Mouse (Mus musculus) left cerebral cortex, adult 2 months (tissue): Measurements from ENCODE around the gene Prkd3. TPM values are rescaled to one million over a fixed set of nuclear protein-coding genes. Genes with fewer than 3 reads are reported as not detected.

Experiments used
- DNase-seq, 2 experiments: peaks; one replicate each; pipeline ENCODE4 v3.0.0; 2021 to 2022; ENCODE audit warnings: low spot score in 2 of 2, mixed read lengths in 1 of 2; ENCODE audit errors: extremely low spot score in 1 of 2
- H3K27ac ChIP-seq: fragments of 200-600 bp; 2 replicates; pipeline ENCODE4 v1.8.1; 2022
- H3K4me3 ChIP-seq: fragments of 200-600 bp; 2 replicates; pipeline ENCODE4 v1.8.1; 2022
- CTCF ChIP-seq: fragments of 200-600 bp; IDR thresholded peaks from 2 replicates; pipeline ENCODE4 v1.8.1; 2022; ENCODE audit warnings: antibody characterized with exemption, mild to moderate bottlenecking, moderate library complexity
- intact Hi-C: fragments of 180-260 bp; cut with DNase I; formaldehyde crosslinking; loops from one replicate; pipeline ENCODE4 v1.15.1; 2025
- total RNA-seq, 2 experiments: library from RNA; stranded (reverse); gene quantifications; 2 replicates each; pipeline ENCODE4 v1.2.3; 2021

The Prkd3 gene
- total RNA-seq, 2 experiments from 2014 or later: 9.3 to 10.9 TPM

DNA sequence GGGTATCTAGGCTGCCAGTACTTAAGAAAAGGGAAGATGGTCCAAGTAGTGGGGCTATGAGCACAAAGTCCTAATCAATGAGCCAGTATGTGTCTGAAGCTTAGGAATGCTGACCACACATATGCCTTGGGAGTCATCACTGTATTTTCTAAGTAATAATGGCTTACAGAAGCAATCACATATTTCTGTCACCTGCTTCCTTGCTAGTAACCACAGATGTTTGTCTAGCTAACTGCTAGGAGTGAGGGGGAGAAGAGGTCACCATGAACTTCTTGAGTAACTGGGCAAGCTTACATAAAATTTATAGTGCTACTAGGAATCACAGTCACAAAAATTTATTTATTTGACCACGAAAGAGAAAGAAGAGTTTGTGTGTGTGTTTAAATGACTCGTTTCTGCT is 22.5 kb downstream of the Prkd3 start:
- TF ChIP-seq CTCF: no peak
- no peak overlapping the region for H3K4me3 ChIP-seq
- intact Hi-C loops: no loop called here
- no peak overlapping the region for H3K27ac ChIP-seq
- DNase-seq: no peak

GRCm38 (mm10) chr17:78994931-78995820 is 25.4 kb downstream of the Prkd3 start:
- no peak overlapping the region for H3K4me3 ChIP-seq
- intact Hi-C loops: no loop called here
- no peak for TF ChIP-seq CTCF
- H3K27ac ChIP-seq: peak overlapping the region; percentile 40; the same call in 1 of the 2 replicates
- DNase-seq: no peak

DNA sequence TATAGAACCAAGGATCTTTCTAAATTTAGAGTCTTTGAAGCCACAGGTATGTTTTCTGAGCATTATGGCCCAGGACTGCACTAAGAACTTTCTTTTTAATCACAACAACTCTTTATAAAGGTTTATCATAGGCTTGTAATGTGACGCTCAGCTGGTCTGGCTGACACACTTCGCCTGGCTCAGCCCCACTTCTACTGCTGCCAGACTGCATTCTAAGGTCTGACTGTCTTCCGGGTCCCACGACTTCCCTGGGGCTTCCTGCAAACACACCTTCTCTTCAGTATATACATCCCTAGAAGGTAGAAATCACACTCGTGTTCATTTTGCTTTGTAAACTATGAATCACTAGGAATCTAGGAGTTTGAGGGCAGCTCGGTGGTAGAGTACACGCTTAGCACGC is 26.2 kb downstream of the Prkd3 start:
- Histone ChIP-seq H3K27ac (peak overlapping the region; percentile 42), H3K4me3 (no peak overlapping the region)
- intact Hi-C loops: no loop called here
- no peak for TF ChIP-seq CTCF
- no peak for DNase-seq

GRCm38 (mm10) chr17:78993670-78994069 is 26.9 kb downstream of the Prkd3 start:
- Histone ChIP-seq H3K4me3 (no peak overlapping the region), H3K27ac (peak overlapping the region; percentile 42)
- no peak for DNase-seq
- intact Hi-C loops: no loop called here
- TF ChIP-seq CTCF: no peak

- DNase-seq: no peak
- Histone ChIP-seq H3K27ac (peak overlapping the region; percentile 64; the same call in 1 of the 2 replicates), H3K4me3 (no peak overlapping the region)
- TF ChIP-seq CTCF: no peak
- intact Hi-C loops: no loop called here
These were observed 28.2 kb downstream of the Prkd3 start for GRCm38 (mm10) chr17:78992303-78993027.

DNA sequence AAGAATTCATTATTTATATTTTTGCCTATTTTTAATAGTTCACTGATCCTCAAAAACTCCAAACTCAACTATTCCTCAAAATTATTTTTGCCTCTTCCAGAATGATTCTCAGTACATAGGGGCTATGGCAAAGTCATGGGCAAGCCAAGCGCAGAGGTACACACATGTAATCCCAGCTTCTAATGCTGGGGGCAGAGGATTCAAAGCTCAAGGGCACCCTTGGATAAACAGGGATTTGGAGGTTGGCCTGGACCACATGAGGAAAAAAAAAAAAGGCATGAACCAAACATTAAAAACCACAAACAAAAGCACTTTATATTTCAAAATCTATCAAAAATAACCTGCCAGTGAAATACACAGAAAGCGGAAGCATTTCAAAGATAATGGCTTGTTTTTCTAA is 29.1 kb downstream of the Prkd3 start:
- no peak overlapping the region for H3K4me3 ChIP-seq

GRCm38 (mm10) chr17:78989015-78989414 is 31.6 kb downstream of the Prkd3 start:
- intact Hi-C loops: no loop called here
- no peak overlapping the region for H3K27ac ChIP-seq
- H3K4me3 ChIP-seq: no peak overlapping the region
- DNase-seq: no peak
- no peak for TF ChIP-seq CTCF

More for the DNA sequence above, 29.1 kb downstream of the Prkd3 start:
- no peak for TF ChIP-seq CTCF
- no peak overlapping the region; the same call in 1 of the 2 replicates for H3K27ac ChIP-seq
- no peak for DNase-seq
- intact Hi-C loops: no loop called here

DNA sequence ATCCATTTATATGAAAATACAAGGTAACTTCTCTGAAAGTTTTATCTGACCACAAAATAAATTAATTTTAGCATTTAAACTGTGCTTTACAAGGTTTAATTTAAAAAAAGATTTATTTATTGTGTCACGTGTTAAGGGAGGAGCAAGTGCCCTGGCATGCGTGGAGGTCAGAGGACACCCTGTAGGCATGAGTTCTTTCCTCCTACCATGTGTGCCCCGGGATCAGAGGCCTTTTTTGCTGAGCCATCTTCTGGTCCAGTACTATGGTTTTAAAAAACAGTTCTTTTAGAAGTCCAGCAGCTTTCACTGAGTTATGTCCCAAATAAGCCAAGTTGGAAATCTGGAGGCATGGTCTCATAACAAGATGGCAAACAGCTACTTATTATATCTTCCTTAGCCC is 36.9 kb downstream of the Prkd3 start:
- no peak for DNase-seq
- Histone ChIP-seq H3K27ac (no peak overlapping the region), H3K4me3 (no peak overlapping the region)
- intact Hi-C loops: no loop called here
- no peak for TF ChIP-seq CTCF

- no peak overlapping the region for H3K4me3 ChIP-seq
- intact Hi-C loops: no loop called here
- TF ChIP-seq CTCF: peak; percentile 33
- DNase-seq: no peak
- no peak overlapping the region for H3K27ac ChIP-seq
These were observed 37.5 kb downstream of the Prkd3 start for GRCm38 (mm10) chr17:78983166-78983565.

- DNase-seq: no peak
- no peak overlapping the region for H3K27ac ChIP-seq
- TF ChIP-seq CTCF: no peak
- intact Hi-C loops: no loop called here
- no peak overlapping the region for H3K4me3 ChIP-seq
These were observed 52.1 kb downstream of the Prkd3 start for GRCm38 (mm10) chr17:78968500-78968899.

DNA sequence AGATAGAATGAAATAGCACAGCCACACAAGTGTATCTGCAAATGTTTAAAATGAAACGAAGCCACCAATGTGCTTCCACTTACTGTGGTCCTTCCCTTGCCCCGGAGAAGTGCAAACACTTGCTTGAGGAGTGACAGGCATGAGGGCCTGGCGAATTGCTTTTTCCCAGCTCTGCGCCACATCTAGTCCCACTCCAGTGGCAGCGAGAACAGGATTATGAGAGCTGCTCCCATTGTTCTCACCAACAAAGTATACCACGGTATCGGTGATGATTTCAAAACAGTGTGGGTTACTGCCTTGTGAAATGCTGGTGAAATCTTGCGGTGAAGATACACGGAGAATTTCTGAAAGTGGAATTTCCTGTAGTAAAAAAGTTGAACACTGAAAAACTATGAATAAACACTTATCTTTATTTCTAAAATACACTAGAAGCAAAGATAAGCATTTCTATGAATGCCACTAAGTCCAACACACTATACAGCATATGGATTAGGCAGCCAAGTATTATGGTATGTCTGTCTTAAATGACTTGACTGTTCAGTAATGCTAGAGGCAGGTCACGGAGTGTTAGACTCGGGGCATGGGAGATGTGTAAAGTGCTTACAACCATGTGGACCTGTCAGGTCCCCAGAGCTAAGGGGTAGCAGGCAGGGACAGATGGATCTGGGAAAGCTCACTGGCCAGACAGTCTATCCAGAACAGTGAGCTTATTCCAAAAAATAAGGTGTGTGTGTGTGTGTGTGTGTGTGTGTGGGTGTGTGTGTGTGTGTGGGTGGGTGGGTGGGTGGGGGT is 54.3 kb downstream of the Prkd3 start:
- intact Hi-C loops: no loop called here
- TF ChIP-seq CTCF: no peak

GRCm38 (mm10) chr17:78964387-78964786 is 56.2 kb downstream of the Prkd3 start:
- no peak overlapping the region for H3K4me3 ChIP-seq
- no peak overlapping the region for H3K27ac ChIP-seq
- no peak for TF ChIP-seq CTCF
- DNase-seq: no peak
- intact Hi-C loops: no loop called here

More for the DNA sequence above, 54.3 kb downstream of the Prkd3 start:
- DNase-seq: no peak
- Histone ChIP-seq H3K27ac (no peak overlapping the region), H3K4me3 (no peak overlapping the region)
